Mouse (Mus musculus): ENCODE measurements around the gene Smap2.

DNA sequence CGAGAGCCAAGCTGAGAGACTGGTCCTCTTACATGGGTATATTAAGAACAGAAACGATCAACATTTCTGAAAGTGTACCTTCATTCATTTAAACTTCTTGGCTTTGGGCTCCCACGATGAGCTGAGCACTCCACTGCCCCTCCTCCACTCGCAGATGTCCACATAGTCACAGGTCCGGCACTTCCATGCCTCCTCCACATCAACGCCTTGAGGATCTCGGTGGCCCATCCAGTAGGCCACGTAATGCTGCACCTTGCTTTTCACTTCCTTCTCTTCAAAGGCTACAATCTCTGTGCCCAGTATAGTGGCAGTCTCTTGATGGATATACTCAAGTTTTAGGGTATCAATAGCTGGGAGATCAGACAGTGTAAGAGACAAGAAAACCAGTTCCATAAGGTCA lies 95.6 kb downstream of the Smap2 start:
- TF ChIP-seq POLR2A (IDR thresholded peaks at IDR 0.05; ENCODE audit: control insufficient read depth, low read depth, low read length) (no peak), CTCF (IDR thresholded peaks at IDR 0.05; ENCODE audit: control insufficient read depth, insufficient read depth, insufficient replicate concordance, low read depth, low read length) (no peak)
